Mouse (Mus musculus) G1E (cell line): ENCODE data around the gene Mettl22. TPM values are rescaled to one million over a fixed set of nuclear protein-coding genes. Genes with fewer than 3 reads are reported as not detected.

ENCODE experiments used
- ATAC-seq: 2 replicates; pipeline ENCODE4 v1.8.0; 2016; ENCODE audit warnings: mild to moderate bottlenecking; ENCODE audit not compliant: insufficient number of reproducible peaks, poor library complexity, low FRiP score, severe bottlenecking; ENCODE audit errors: extremely low read depth
- DNase-seq: peaks from one replicate; pipeline ENCODE4 v3.0.0; 2012; ENCODE audit warnings: low spot score
- H3K27me3 ChIP-seq: 2 replicates; pipeline ENCODE4 v1.6.1; 2012; ENCODE audit warnings: mild to moderate bottlenecking, low read length, inconsistent platforms; ENCODE audit not compliant: insufficient read depth
- H3K36me3 ChIP-seq: replicated peaks from 2 replicates; pipeline ENCODE3; 2012; ENCODE audit warnings: mild to moderate bottlenecking, inconsistent platforms
- H3K4me1 ChIP-seq: 2 replicates; pipeline ENCODE4 v1.6.1; 2012; ENCODE audit warnings: low read depth, low read length, inconsistent platforms, mixed read lengths; ENCODE audit not compliant: insufficient read depth
- H3K4me3 ChIP-seq: 2 replicates; pipeline ENCODE4 v1.5.1; 2012; ENCODE audit warnings: low read depth, mild to moderate bottlenecking, inconsistent platforms, low read length, moderate library complexity, mixed read lengths
- H3K9me3 ChIP-seq: replicated peaks from 2 replicates; pipeline ENCODE4 v1.6.1; 2012; ENCODE audit warnings: inconsistent platforms
- CTCF ChIP-seq: IDR thresholded peaks from 2 replicates; pipeline ENCODE4 v1.5.1; 2012; ENCODE audit warnings: low read depth, low read length, inconsistent platforms, mixed read lengths
- GATA1 ChIP-seq: IDR thresholded peaks from 2 replicates; pipeline ENCODE4 v1.6.1; 2012; ENCODE audit warnings: borderline replicate concordance, low read length, inconsistent platforms, mixed read lengths
- GATA2 ChIP-seq: IDR thresholded peaks from 2 replicates; pipeline ENCODE4 v1.6.1; 2012; ENCODE audit warnings: low read depth, low read length, inconsistent platforms, borderline replicate concordance
- POLR2AphosphoS5 ChIP-seq: IDR thresholded peaks from 2 replicates; pipeline ENCODE4 v1.6.1; 2012; ENCODE audit warnings: low read depth, low read length, inconsistent platforms; ENCODE audit not compliant: insufficient replicate concordance
- TAL1 ChIP-seq: conservative IDR thresholded peaks from 2 replicates; pipeline ENCODE4 v1.6.1; 2012; ENCODE audit warnings: low read depth, low read length, inconsistent platforms, mixed read lengths
- polyA plus RNA-seq: library from polyadenylated mRNA; stranded (reverse); fragments of >175 nt; gene quantifications from 2 replicates; pipeline ENCODE4 v1.2.3, GENCODE M21; 2012
- total RNA-seq, 2 experiments: library from RNA; stranded (forward) in 1 of 2; stranded (reverse) in 1 of 2; fragments of 200-1000 nt in 1 of 2; fragments of >200 nt in 1 of 2; fragmentation: Nextera tagmentation in 1 of 2; gene quantifications; 2 replicates each; pipeline ENCODE4 v1.2.3; 2014 to 2017

The Mettl22 gene
- total RNA-seq (2014; fragmentation: Nextera tagmentation) (44.5 and 50.3 TPM in 2 replicates), total RNA-seq (2017) (10.8 and 17.2 TPM in 2 replicates), polyA plus RNA-seq (31.8 and 35.2 TPM in 2 replicates)

- Histone ChIP-seq H3K9me3 (no peaks in the 10 kb centered on the region), H3K4me3 (peak within 1 kb of the TSS; percentile 86), H3K4me1 (peaks cover 18% of the 10 kb centered on the region), H3K36me3 (peaks cover 28% of the 10 kb centered on the region), H3K27me3 (0 out of 2 replicates have a peak, but pooled peaks cover 3% of the 10 kb centered on the region)
- ATAC-seq, result peak; percentile 71
- no peak for TF ChIP-seq TAL1
- no peak for TF ChIP-seq CTCF
- TF ChIP-seq GATA1, result no peak
- TF ChIP-seq POLR2AphosphoS5, result no peak
- TF ChIP-seq GATA2, result no peak
- peak; percentile 98 for DNase-seq
These were observed at the start of gene Mettl22 for GRCm38 (mm10) chr16:8470603-8471481. Mettl22 (plus strand) TSS chr16:8470788.

GRCm38 (mm10) chr16:8420842-8421241, 49.7 kb upstream of the Mettl22 start:
- H3K27me3 ChIP-seq, result peaks cover 19% of the 10 kb centered on the region
- no peaks in the 10 kb centered on the region for H3K36me3 ChIP-seq
- TF ChIP-seq POLR2AphosphoS5 (no peak), TAL1 (no peak), GATA1 (no peak), GATA2 (no peak), CTCF (no peak)
- DNase-seq, result no peak
- no peaks in the 10 kb centered on the region for H3K9me3 ChIP-seq
- no peak overlapping the region for H3K4me3 ChIP-seq
- no peak for ATAC-seq
- H3K4me1 ChIP-seq, result no peaks in the 10 kb centered on the region

DNA sequence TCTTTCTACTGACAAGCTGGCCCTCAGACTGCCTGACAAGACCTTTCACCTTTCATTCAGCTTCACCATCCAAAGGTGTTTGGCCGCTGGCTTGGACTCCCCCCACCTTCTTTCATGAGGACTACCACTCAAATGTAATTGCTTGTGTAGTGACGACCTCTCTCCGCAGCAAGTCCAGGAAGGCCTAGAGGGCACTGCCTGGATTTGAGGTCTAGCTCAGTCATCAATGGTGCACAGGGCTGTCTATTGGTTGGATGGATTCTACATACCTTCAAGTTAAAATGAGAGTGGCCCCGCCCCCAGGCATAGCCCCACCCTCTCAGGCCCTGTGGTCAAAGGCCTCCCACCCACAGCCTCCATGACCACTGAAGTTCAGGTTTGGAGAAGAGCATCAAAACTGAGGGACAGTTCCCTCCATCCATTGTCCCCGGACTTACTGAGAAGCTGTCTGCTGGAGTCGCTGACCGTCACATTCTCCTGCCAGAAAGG, 46.9 kb upstream of the Mettl22 start:
- ATAC-seq (no peak), DNase-seq (no peak)
- peaks cover 16% of the 10 kb centered on the region for H3K27me3 ChIP-seq
- no peak overlapping the region for H3K4me3 ChIP-seq
- no peaks in the 10 kb centered on the region for H3K36me3 ChIP-seq
- no peaks in the 10 kb centered on the region for H3K4me1 ChIP-seq
- no peaks in the 10 kb centered on the region for H3K9me3 ChIP-seq
- TF ChIP-seq TAL1, result no peak
- TF ChIP-seq GATA1, result no peak
- TF ChIP-seq GATA2, result no peak
- no peak for TF ChIP-seq POLR2AphosphoS5
- TF ChIP-seq CTCF, result no peak

- Histone ChIP-seq H3K27me3 (peaks cover 16% of the 10 kb centered on the region), H3K4me3 (no peak overlapping the region), H3K36me3 (no peaks in the 10 kb centered on the region), H3K4me1 (no peaks in the 10 kb centered on the region), H3K9me3 (no peaks in the 10 kb centered on the region)
- TF ChIP-seq POLR2AphosphoS5, result no peak
- no peak for TF ChIP-seq GATA2
- TF ChIP-seq TAL1, result no peak
- TF ChIP-seq GATA1, result no peak
- no peak for TF ChIP-seq CTCF
- DNase-seq (no peak), ATAC-seq (no peak)
These were observed 46.2 kb upstream of the Mettl22 start for GRCm38 (mm10) chr16:8424161-8424970.

DNA sequence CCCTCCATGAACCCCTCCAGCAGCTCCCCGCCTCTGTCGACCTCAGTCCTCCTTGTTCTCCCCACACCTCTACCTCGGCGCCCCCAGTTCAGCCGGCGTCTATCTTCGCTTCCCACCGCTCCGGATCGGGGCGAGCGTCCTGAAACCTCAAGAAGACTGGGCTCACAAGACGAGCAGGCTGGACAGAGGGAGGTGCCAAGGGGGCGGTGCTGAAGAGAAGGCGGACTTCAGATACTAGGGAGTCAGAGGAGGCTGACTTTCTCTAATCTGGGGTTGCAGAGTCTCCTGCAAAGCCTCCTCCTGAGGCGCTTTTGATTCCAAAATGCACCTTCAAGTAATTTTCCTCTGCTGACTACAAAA, 45.6 kb upstream of the Mettl22 start, which contains the start of gene Tmem114:
Gene Tmem114 (minus strand): TSS at position 166 of the 360 bp plus-strand sequence.
- Histone ChIP-seq H3K4me1 (no peaks in the 10 kb centered on the region), H3K9me3 (no peaks in the 10 kb centered on the region), H3K27me3 (peaks cover 16% of the 10 kb centered on the region), H3K4me3 (no peak within 1 kb of the TSS), H3K36me3 (no peaks in the 10 kb centered on the region)
- TF ChIP-seq CTCF (no peak), GATA1 (no peak), POLR2AphosphoS5 (no peak), TAL1 (no peak), GATA2 (no peak)
- ATAC-seq (no peak), DNase-seq (no peak)

GRCm38 (mm10) chr16:8425736-8426135, 44.9 kb upstream of the Mettl22 start:
- H3K27me3 ChIP-seq, result peaks cover 16% of the 10 kb centered on the region
- no peak for DNase-seq
- H3K4me1 ChIP-seq, result no peaks in the 10 kb centered on the region
- ATAC-seq, result no peak
- no peaks in the 10 kb centered on the region for H3K36me3 ChIP-seq
- no peak for TF ChIP-seq CTCF
- TF ChIP-seq POLR2AphosphoS5, result no peak
- TF ChIP-seq GATA1, result no peak
- no peak for TF ChIP-seq GATA2
- no peak for TF ChIP-seq TAL1
- H3K9me3 ChIP-seq, result no peaks in the 10 kb centered on the region
- no peak overlapping the region for H3K4me3 ChIP-seq
